Mouse (Mus musculus): Measurements from ENCODE around the gene Psmf1.
A peak's percentile ranks its signal among the peaks of the same experiment; 100 is the strongest.

Gene Psmf1

DNA sequence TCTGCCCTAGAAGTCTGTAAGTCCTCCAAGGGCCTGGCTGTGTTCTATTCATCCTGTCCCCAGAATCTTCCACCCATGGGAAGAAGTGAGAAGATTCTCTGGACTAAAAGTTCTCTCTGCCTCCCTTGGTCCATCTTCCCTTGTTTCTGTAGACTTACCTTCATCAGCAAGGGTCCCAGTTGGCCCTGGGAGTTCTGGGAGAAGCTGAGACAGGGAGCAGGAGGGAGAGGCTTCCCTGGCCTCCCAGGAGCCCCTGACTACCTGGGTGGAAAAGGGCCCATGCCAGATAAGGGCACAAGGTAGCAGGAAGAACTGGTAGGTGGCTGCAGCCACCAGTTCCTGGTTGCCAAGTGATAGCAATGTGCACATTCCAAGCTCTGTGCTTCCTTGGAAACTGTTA lies at the start of gene Psmf1:
Gene Psmf1 (minus strand): TSS at position 342 of the 400 bp plus-strand sequence.
- DNase-seq (ENCODE audit: low read depth, low spot score): no peak

DNA sequence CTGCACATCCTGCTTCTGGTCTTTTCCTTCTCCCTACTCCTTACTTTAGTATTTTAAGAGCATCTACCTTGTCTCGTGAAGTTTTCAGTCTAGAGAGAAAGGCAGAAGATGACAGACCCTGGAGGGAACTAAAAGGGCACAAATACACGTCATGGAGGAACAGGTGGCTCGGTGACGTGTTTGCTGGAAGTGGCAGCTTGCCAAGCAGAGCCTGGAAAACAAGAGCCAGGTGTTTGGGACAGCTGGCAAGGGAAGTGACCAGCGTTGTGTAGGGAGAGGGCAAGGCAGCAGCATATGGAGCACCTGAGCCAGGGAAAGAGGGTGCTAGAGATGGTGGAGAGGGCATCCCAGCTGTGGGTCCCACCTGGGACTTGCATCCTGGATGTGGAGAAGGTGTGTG lies 47.2 kb upstream of the Psmf1 start:
- DNase-seq (ENCODE audit: low read depth, low spot score): no peak

DNA sequence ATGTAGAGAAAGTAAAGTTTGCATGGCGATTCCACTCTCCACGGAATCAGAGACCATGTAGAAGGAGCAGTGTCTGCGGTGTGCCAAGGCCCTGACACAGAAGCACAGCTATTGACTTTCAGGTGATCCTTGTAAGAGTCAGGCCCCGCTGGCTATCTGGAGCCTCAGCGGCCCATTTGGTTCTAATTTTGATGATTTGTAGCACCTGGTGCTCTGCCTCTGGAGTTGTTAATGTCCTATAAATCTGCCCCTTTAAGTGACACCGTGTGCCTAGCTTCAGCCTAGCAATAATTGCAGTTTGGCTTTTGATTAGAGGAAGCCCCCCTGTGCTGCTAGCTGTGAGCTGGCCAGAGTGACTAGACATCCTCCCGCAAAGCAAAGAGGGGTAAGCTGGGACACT lies 46.2 kb upstream of the Psmf1 start:
- DNase-seq (ENCODE audit: low read depth, low spot score): no peak

DNA sequence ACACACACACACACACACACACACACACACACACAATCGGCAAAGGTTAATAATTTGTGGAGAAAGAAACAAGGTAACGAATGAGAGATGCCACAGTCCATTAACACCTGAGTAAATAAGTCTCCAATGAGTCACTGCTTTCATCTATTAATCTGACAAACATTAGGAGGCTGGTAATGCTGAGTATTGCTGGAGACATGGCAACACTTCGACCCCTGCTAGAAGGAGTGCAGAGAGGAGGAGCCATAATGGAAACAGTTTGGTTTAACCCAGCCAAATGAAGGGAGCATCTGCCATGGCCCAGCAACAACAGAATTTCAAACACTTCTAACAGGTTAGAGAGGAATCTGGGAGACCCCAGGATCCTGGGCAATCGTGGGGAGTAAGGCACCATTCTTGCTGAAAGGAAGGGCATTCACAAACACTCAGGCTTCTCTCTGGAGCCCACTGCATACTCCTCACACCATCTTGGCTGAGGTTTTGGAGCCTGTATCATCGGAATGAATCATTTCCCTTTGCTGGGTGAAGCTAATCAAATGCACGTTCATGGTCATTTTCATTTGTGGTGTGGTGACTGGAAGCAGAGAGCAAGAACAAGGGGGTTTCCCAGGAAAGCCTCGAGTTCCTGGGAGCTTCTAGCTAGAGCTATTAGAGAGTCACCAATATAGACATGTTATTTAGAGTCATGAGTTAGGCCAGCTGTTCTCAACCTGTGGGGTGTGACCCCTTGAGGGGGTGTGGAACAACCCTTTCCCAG lies 44.4 kb upstream of the Psmf1 start:
- DNase-seq (ENCODE audit: low read depth, low spot score): no peak

DNA sequence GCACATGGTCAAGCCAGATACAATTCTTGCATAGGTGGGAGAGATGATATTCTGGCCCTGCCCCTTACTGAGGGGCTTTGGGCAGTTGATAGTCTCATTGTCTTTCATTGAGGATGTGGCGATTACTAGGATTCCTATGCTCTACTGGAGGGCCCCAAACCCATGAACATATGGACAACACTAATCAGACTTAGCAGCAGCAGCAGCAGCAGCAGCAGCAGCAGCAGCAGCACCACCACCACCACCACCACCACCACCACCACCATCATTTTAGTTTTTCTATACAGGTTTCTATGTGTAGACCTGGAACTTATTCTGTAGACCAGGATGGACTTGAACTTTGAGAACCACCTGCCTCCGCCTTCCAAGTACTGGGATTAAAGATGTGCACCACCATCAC lies 39.5 kb upstream of the Psmf1 start:
- DNase-seq (ENCODE audit: low read depth, low spot score): no peak

DNA sequence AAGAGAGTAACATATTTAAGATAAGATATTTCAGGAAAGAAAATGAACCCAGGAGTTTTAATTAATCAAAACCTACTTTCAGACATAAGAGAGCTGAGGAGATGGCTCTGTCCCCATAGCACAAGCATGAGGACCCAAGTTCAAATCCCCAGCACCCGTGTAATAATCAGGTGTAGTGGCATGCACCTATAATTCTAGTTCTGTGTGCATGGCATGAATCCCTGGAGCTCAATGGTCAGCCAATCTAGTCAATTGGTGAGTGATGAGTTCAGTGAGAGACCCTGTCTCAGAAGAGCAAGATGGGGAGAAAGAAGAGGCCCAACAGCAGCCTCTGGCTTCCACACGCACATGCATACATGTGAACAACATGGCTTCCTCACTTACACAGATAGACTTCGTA lies 33.4 kb upstream of the Psmf1 start:
- DNase-seq (ENCODE audit: low read depth, low spot score): no peak

DNA sequence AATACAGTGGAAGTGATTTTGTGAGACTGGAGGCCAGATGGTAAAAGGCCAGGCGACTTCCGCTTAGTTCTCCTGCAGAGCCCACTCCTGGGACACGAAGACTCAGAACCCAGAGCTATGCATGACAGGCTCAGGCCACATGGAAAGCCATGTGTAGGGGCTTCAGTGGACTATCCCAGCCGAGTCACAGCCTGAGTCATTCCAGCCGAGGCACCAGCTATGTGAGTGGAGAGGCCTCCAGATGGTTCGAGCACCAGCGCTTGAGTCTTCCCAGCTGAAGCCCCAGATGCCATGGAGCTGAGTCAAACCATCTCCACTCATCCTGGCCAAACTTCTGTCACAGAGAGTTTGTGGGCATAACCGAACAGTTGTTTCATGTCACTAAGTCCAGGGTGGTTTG lies 29.5 kb upstream of the Psmf1 start:
- no peak for DNase-seq (ENCODE audit: low read depth, low spot score)

DNA sequence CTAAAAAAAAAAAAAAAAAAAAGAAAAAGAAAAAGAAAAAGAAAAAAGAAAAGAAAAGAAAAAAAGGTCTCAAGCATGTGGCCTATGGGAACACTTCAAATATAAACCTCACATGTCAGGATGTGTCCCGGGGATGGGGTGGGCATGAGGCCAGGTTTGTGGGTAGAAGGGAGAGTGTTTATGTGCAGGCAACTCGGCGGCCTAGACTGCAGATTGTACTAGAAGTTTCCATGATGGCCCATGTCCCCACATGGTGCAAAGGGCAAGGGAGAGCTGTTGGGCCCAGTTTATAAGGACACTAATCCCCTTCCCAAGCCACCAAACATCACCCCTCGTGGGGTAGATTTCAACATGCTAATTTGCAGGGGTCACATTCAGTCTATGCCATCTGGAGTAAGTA lies 28.2 kb upstream of the Psmf1 start:
- DNase-seq (ENCODE audit: low read depth, low spot score): no peak

DNA sequence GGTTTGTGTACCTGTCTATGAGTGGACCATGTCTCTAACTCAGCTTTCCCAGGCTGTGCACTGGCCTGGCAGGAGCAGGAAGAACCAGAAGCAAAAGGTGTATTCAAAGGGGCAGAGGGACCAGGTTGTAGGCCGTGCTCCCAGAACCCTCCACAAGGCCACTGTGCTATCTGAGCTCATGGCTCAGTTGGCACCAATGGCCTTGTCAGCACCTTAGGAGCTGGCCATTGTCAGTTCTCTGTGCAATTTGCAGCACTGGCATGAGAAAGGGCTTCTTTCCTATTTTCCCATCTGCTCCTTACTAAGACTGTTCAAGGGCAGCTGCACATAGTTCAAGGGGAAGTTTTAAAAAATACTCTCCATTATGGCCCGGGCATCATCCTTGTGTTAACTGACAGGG lies 20.6 kb upstream of the Psmf1 start:
- no peak for DNase-seq (ENCODE audit: low read depth, low spot score)

DNA sequence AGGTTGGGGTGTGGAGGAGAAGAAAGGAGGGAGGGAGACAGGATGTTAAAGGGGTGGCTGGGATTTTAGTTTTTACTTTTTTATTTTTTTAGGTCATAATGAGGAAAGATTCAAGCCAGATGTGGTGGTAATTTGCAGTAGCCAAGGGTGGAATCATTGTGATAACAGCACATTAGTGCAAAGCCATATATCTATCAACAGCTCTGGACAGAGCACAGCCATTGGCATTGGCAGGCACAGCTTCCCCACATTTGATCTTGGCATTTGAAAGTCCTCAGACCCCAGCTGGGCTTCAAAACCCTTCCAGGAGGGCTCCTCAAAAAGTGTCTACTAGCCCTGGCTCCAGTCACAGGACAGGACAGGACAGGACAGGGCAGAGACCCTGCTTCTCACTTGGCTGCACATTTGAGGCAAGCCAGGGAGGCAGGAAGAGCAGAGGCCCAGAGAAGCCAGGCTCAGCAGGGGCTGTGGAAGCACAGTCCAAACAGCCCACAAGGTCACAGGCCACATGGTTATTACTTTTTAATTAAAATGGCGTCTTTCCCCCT lies 14.9 kb upstream of the Psmf1 start:
- no peak for DNase-seq (ENCODE audit: low read depth, low spot score)

DNA sequence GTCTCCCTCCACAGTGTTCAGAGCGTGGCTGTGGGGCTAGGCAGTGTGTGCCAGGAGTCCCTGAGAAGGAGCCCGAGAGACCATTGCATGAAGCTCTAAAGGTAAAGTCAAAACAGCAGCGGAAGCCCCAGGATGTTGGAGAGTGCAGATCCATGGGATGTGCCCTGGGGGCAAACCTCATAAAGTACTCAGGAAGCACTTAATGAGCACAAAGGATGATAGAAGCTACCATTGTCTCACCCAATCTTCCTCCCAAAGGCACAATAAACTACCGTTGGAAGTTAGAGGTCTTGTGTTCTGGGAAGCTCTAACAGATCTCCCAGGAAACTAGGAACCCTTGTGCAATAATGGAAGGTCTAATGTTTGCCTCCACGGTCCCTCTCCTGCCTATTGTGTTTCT lies 13.5 kb upstream of the Psmf1 start:
- DNase-seq (ENCODE audit: low read depth, low spot score): peak; percentile 93

DNA sequence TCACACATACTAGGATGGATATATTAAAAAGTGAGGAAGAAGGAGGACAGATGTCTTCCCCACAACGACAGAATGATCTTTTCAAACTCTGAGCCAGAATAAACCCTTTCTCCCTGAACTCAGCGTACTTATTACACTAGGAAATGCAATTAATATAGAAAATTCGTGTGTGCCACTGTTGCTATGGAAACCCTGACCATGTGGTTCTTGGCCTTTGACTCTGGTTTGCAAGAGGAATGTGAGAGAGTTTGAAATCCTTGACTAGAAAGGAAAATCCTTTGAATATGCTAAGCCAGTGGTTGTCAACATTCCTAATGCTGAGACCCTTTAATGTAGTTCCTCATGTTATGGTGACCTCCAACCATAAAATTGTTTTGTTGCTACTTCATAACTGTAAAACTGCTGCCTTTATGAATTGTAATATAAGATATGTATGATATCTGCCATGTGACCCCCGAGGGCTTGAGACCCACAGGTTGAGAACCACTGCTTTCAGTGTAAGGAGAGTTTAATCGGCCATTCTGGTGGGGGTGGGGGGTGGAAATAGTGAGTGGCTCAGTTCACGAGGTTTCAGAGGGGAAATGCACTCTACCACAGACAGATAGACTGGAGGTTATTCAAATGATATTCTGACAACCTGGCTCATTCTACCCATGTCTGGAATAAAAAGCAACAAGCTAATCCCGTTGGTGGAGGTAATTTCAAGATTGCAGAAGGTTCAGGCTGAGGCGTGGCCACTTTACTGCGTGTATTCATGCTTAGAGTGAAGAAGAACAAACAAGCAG lies 12.5 kb upstream of the Psmf1 start:
- DNase-seq (ENCODE audit: low read depth, low spot score): no peak

DNA sequence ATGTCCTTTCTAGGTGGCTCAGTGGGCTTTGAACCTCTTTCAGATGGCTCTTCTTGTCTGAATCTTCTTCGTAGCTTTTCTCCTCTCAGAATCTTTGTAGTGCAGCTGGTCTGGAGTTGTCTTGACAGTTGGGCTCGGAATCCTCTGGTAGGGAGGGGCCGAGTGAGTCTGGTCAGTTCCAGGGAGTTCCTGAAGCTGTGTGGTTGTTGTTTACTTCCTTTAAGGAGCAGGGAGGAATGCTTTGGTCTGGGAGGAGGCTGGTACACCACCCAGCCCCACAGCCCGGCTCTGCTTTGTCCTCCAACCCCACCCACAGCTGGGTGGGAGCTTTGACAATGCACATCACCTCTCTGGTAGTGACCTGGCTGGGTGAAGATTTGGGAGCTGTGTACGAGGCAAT lies 7.3 kb upstream of the Psmf1 start:
- DNase-seq (ENCODE audit: low read depth, low spot score): peak; percentile 80

DNA sequence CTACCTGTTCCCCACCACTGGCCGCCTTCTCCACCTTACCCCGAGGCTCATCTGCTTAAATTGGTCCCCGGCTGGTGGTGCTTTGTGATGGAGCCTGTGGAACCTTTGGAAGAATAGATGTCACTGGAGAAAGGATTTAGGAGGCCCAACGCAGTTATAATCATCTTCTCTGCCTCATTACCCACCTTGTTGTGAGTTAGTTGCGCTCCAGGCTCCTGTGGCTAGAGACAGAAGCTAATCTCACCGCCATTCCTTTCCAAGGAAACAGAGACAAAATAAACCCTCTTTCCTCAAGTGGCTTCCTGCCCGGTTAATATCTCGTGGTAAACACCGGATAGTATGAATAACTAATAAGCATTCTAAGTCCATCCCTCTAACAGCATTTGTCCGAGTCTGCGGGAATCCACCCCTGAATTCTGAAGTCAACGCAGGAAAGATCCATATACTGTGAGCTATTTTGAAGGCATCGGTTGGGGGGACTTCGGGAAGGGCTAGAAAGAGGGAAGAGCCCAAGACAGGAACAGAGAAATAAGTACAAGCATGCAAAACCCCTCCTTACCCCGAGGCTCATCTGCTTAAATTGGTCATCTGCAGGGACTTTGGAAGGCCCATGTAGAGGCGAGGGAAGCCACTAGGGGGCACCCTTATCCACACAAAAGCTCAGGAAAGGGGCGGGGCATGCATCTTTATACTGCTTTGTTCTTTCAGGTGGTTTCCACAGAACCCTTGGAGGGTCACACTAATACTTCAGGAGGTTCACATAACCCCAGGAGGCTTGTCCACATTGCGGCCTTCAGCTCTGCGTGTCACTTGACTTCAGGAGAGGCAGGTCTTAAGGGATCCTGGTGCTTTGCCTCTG lies 4.1 kb upstream of the Psmf1 start:
- peak; percentile 91 for DNase-seq (ENCODE audit: low read depth, low spot score)

DNA sequence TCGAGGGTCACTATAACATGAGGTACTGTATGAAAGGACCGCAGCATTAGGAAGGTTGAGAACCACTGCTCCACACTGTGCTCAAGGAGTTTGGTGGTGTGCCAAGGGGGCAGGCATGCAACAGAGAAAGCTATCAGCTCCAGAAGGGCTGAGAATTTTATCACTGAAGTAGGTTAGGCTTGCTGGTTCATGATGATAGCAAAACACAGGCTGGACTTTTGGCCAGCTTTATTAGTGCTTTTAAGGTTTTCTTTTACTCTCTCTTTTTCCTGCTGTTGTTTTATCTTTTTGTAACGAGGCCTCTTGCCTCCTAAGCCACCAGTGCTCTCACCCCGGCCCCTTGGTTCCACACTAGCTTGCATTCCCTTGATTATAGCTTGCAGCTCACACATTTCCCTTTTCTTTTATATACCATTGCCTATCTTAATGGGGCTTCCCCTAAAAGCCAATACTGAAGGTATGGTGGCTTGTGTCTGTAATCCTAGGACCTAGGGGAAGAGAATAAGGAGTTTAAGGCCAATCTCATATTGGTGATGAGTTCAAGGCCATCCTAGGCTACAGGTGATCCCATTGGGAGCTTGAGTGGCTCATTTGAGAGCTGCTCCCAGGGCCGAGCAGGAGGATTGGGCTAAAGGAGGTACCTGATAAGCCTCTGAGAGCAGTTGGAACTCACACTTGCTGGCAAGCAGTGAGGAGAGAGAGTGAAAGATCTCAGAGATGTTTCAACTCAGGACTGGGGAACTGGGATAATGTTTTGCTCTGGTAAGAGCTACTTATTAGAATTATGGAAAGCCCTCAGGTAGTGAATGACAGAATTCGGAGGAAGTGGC lies 921 bp downstream of the Psmf1 start:
- DNase-seq (ENCODE audit: low read depth, low spot score): no peak

DNA sequence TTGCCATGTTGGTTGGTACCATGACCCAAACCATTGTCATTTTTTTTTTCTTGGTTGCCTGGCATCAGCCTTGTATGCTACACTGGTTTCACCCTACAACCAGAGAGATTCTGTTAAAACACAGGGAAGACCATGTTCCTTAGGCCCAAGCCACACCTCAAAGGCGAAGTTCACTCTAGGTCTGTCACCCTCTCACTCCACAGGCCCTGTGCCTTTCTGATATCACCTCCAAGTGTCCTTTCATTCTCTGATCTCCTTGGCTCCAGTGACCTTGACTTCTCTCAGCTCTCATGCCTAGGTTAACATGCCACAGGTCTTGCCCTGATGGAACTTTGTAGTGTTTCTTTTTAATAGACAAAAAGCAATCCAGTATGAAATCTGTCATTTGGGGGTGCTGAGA lies 1.9 kb downstream of the Psmf1 start:
- DNase-seq (ENCODE audit: low read depth, low spot score): no peak

DNA sequence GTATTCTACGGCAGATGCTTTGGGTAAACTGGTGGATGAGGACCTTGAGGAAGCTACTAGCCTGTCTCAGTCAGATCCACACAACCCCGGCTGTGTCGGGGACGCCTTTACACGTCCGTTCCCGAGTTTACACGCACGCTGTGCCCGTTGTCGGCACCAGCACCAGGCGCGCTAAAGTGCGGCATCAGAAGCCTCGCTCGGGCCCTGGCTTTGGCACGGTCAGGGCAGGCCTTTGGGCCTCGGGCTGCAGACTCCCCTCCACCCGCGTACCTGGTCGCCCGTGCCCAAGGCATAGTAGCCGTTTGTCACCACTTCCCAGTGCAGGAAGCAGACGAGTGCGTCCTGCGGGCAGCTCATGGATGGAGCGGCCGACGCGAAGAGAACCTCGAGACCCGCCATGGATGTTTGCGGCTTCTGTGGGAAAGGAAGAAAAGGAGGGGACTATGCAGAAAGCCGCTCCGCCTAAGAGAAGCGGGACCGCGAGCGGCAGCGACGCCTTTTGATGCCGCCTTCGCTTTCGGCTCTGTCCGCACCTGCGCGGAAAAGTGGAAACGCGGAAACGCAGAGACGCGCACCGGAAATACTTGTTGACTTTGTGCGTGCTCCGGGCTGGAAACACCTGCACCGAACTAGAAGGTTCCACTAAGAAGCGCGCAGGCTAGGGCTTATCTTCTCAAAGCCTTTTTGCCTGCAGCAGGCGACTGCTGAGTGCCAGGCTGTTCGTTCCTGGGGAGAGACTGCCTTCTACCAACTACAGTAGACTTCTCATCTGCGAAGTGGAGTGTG lies 3.1 kb downstream of the Psmf1 start:
- DNase-seq (ENCODE audit: low read depth, low spot score): peak; percentile 94

DNA sequence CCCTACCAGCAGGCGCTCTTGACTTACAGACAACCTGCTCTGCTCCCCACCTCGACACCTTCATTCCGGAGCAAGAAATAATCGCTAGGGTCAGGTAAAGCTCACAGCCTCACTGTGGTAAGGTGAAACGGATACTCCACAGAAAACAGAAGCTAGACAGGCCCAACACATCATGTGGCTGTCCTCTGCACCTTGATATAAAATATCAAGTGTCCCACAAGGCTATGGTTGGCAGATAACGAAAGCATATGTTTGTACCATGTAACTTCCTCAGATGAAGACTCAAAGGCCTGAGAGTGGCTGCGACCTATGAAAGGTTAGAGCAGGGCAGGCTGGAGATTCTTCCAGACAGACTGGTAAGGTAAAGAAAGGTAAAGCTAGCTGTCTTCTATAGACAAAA lies 4.5 kb downstream of the Psmf1 start:
- no peak for DNase-seq (ENCODE audit: low read depth, low spot score)

DNA sequence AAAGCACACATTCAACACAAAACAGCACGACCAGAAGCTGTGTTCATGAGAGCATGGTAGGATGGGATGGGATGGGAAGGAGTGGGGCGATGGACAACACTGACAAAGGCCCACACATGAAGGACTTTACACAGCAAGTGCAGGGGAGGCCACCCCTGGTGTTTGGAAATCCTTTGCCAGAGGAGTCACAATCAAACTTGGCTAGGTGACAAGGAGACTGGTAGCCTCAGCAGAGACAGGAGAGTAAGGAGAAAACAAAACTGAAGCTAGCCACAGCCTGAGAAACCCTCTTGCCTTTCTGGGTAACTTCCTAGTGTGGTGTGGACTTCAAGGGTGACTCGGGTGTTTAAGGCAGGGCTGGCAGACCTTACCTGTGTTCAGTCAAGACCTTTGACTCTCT lies 4.9 kb downstream of the Psmf1 start:
- DNase-seq (ENCODE audit: low read depth, low spot score): no peak

DNA sequence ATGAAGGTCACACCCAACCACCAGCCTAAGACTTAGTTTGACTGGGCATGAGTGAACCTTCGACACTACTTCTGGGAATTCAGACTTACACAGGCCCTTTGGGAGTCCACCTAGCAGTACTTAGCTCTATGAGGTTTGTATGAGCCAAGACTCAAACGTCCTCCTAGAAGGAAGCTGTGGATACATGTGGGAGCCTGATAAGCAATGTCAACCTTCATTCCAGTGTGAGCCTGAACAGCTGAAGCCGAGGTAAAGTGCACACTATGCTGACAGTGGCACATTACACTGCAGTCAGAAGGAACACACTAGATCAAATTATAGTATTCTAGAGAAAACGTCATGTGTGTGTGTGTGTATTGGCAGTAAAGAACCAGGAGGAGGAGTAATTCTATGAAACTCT lies 5.5 kb downstream of the Psmf1 start:
- DNase-seq (ENCODE audit: low read depth, low spot score): no peak

Data from ZHBTc4 (cell line).